Mouse (Mus musculus): ENCODE results near the gene Hras. TPM values are rescaled to one million over a fixed set of nuclear protein-coding genes. Genes with fewer than 3 reads are reported as not detected.
A peak's percentile ranks its signal among the peaks of the same experiment; 100 is the strongest.

Hras gene
- total and polyA plus RNA-seq, 2 experiments from 2014 or later, result 103 to 198 TPM

GRCm38 (mm10) chr7:141205504-141205903 lies 11.7 kb upstream of the Hras start:
- Histone ChIP-seq H3K9ac (no peak overlapping the region), H3K4me1 (ENCODE audit: insufficient read depth) (no peaks in the 10 kb centered on the region), H3K4me3 (ENCODE audit: low read depth, low read length) (no peak overlapping the region), H3K27me3 (ENCODE audit: insufficient read depth, low read length) (no peaks in the 10 kb centered on the region), H3K27ac (ENCODE audit: low read depth, low read length) (no peak overlapping the region), H3K9me3 (ENCODE audit: low read length) (no peaks in the 10 kb centered on the region), H3K4me2 (ENCODE audit: low read depth) (no peak overlapping the region), H3K36me3 (ENCODE audit: insufficient read depth) (no peaks in the 10 kb centered on the region)
- no peak for TF ChIP-seq CTCF (IDR thresholded peaks at IDR 0.05; ENCODE audit: low read depth)
- ATAC-seq (no peak), DNase-seq (no peak)
- WGBS, result 95% methylated on average over 5 of the region's 5 CpGs

- no peak overlapping the region for H3K4me2 ChIP-seq (ENCODE audit: low read depth)
- no peaks in the 10 kb centered on the region for H3K4me1 ChIP-seq (ENCODE audit: insufficient read depth)
- H3K27me3 ChIP-seq (ENCODE audit: insufficient read depth, low read length), result no peaks in the 10 kb centered on the region
- ATAC-seq, result no peak
- WGBS, result 81% methylated on average over 3 of the region's 3 CpGs
- no peaks in the 10 kb centered on the region for H3K9me3 ChIP-seq (ENCODE audit: low read length)
- H3K4me3 ChIP-seq (ENCODE audit: low read depth, low read length), result no peak overlapping the region
- H3K9ac ChIP-seq, result no peak overlapping the region
- no peak for DNase-seq
- TF ChIP-seq CTCF (IDR thresholded peaks at IDR 0.05; ENCODE audit: low read depth), result no peak
- no peak overlapping the region for H3K27ac ChIP-seq (ENCODE audit: low read depth, low read length)
- no peaks in the 10 kb centered on the region for H3K36me3 ChIP-seq (ENCODE audit: insufficient read depth)
Observed at GRCm38 (mm10) chr7:141204546-141204945, 10.7 kb upstream of the Hras start.

GRCm38 (mm10) chr7:141198121-141198520 lies 4.3 kb upstream of the Hras start:
- WGBS, result 95% methylated on average over 4 of the region's 4 CpGs
- Histone ChIP-seq H3K27me3 (ENCODE audit: insufficient read depth, low read length) (no peaks in the 10 kb centered on the region), H3K9ac (no peak overlapping the region), H3K4me1 (ENCODE audit: insufficient read depth) (peaks cover 4% of the 10 kb centered on the region; the same call in 1 of the 2 replicates), H3K4me3 (ENCODE audit: low read depth, low read length) (no peak overlapping the region), H3K4me2 (ENCODE audit: low read depth) (no peak overlapping the region), H3K27ac (ENCODE audit: low read depth, low read length) (no peak overlapping the region), H3K36me3 (ENCODE audit: insufficient read depth) (no peaks in the 10 kb centered on the region), H3K9me3 (ENCODE audit: low read length) (no peaks in the 10 kb centered on the region)
- ATAC-seq (no peak), DNase-seq (no peak)
- TF ChIP-seq CTCF (IDR thresholded peaks at IDR 0.05; ENCODE audit: low read depth), result no peak

GRCm38 (mm10) chr7:141196619-141197282 lies 2.9 kb upstream of the Hras start:
- no peaks in the 10 kb centered on the region for H3K9me3 ChIP-seq (ENCODE audit: low read length)

GRCm38 (mm10) chr7:141195754-141196153 lies 1.9 kb upstream of the Hras start:
- no peak for TF ChIP-seq CTCF (IDR thresholded peaks at IDR 0.05; ENCODE audit: low read depth)
- Histone ChIP-seq H3K9ac (no peak overlapping the region), H3K4me2 (ENCODE audit: low read depth) (no peak overlapping the region), H3K36me3 (ENCODE audit: insufficient read depth) (peaks cover 16% of the 10 kb centered on the region), H3K4me3 (ENCODE audit: low read depth, low read length) (no peak overlapping the region), H3K27ac (ENCODE audit: low read depth, low read length) (no peak overlapping the region), H3K9me3 (ENCODE audit: low read length) (no peaks in the 10 kb centered on the region), H3K4me1 (ENCODE audit: insufficient read depth) (peaks cover 12% of the 10 kb centered on the region), H3K27me3 (ENCODE audit: insufficient read depth, low read length) (no peaks in the 10 kb centered on the region)
- no peak for ATAC-seq
- WGBS, result 97% methylated on average over 2 of the region's 2 CpGs
- DNase-seq, result no peak

More at GRCm38 (mm10) chr7:141196619-141197282, 2.9 kb upstream of the Hras start:
- no peak for DNase-seq
- TF ChIP-seq CTCF (IDR thresholded peaks at IDR 0.05; ENCODE audit: low read depth), result no peak
- H3K36me3 ChIP-seq (ENCODE audit: insufficient read depth), result peaks cover 7% of the 10 kb centered on the region; the same call in 1 of the 2 replicates
- ATAC-seq, result no peak
- no peak overlapping the region for H3K27ac ChIP-seq (ENCODE audit: low read depth, low read length)
- peaks cover 12% of the 10 kb centered on the region for H3K4me1 ChIP-seq (ENCODE audit: insufficient read depth)
- H3K27me3 ChIP-seq (ENCODE audit: insufficient read depth, low read length), result no peaks in the 10 kb centered on the region
- no peak overlapping the region for H3K9ac ChIP-seq
- no peak overlapping the region for H3K4me2 ChIP-seq (ENCODE audit: low read depth)
- 94% methylated on average over 8 of the region's 8 CpGs for WGBS
- no peak overlapping the region for H3K4me3 ChIP-seq (ENCODE audit: low read depth, low read length)

GRCm38 (mm10) chr7:141194830-141195229 lies 1.0 kb upstream of the Hras start:
- peak overlapping the region; percentile 97 for H3K4me3 ChIP-seq (ENCODE audit: low read depth, low read length)
- H3K4me1 ChIP-seq (ENCODE audit: insufficient read depth), result peaks cover 12% of the 10 kb centered on the region
- no peaks in the 10 kb centered on the region for H3K27me3 ChIP-seq (ENCODE audit: insufficient read depth, low read length)
- TF ChIP-seq CTCF (IDR thresholded peaks at IDR 0.05; ENCODE audit: low read depth), result no peak
- WGBS, result 2% methylated on average over 28 of the region's 28 CpGs
- H3K9ac ChIP-seq, result peak overlapping the region; percentile 48
- no peaks in the 10 kb centered on the region for H3K9me3 ChIP-seq (ENCODE audit: low read length)
- H3K4me2 ChIP-seq (ENCODE audit: low read depth), result peak overlapping the region; percentile 99
- peak overlapping the region; percentile 72 for H3K27ac ChIP-seq (ENCODE audit: low read depth, low read length)
- peak; percentile 59 for ATAC-seq
- peak; percentile 93 for DNase-seq
- peaks cover 25% of the 10 kb centered on the region for H3K36me3 ChIP-seq (ENCODE audit: insufficient read depth)

GRCm38 (mm10) chr7:141194409-141194808 lies 604 bp upstream of the Hras start:
- ATAC-seq (no peak), DNase-seq (no peak)
- peak overlapping the region; percentile 97 for H3K4me3 ChIP-seq (ENCODE audit: low read depth, low read length)
- peak overlapping the region; percentile 99 for H3K4me2 ChIP-seq (ENCODE audit: low read depth)
- H3K36me3 ChIP-seq (ENCODE audit: insufficient read depth), result peaks cover 29% of the 10 kb centered on the region
- H3K4me1 ChIP-seq (ENCODE audit: insufficient read depth), result peaks cover 12% of the 10 kb centered on the region
- no peaks in the 10 kb centered on the region for H3K27me3 ChIP-seq (ENCODE audit: insufficient read depth, low read length)
- under 1% methylated on average over 23 of the region's 23 CpGs for WGBS
- H3K9me3 ChIP-seq (ENCODE audit: low read length), result no peaks in the 10 kb centered on the region
- no peak for TF ChIP-seq CTCF (IDR thresholded peaks at IDR 0.05; ENCODE audit: low read depth)
- H3K27ac ChIP-seq (ENCODE audit: low read depth, low read length), result peak overlapping the region; percentile 79
- H3K9ac ChIP-seq, result peak overlapping the region; percentile 94
